Mouse (Mus musculus): ENCODE results near the gene Pusl1. TPM values are rescaled to one million over a fixed set of nuclear protein-coding genes. Genes with fewer than 3 reads are reported as not detected.

Gene Pusl1
- 51.8 and 55.9 TPM in 2 replicates for polyA plus RNA-seq (2015; fragmentation: Nextera tagmentation; extraction: Ambion mirVana)

- H3K4me3 ChIP-seq = peak within 1 kb of the TSS; percentile 88
- 0% methylated on average over 52 of the region's 52 CpGs for WGBS
- peaks cover 44% of the 10 kb centered on the region for H3K4me1 ChIP-seq
- no peaks in the 10 kb centered on the region for H3K9me3 ChIP-seq
- H3K36me3 ChIP-seq = peaks cover 45% of the 10 kb centered on the region
- H3K4me2 ChIP-seq (replicated peaks) = peak within 1 kb of the TSS; percentile 97
- H3K27me3 ChIP-seq = no peaks in the 10 kb centered on the region
- peak within 1 kb of the TSS; percentile 87 for H3K9ac ChIP-seq
- ATAC-seq (ENCODE audit: low FRiP score, low read depth) = peak; percentile 90
- peak within 1 kb of the TSS; percentile 92 for H3K27ac ChIP-seq
These were observed at the start of gene Pusl1, which contains the start of gene Acap3 for GRCm38 (mm10) chr4:155891551-155892001. Gene Pusl1, minus strand, starts transcription at chr4:155891781. Gene Acap3, plus strand, starts transcription at chr4:155891822.

- Histone ChIP-seq H3K9me3 (no peaks in the 10 kb centered on the region), H3K9ac (no peak overlapping the region), H3K27me3 (no peaks in the 10 kb centered on the region; the same call in 1 of the 2 replicates), H3K4me1 (no peaks in the 10 kb centered on the region), H3K36me3 (no peaks in the 10 kb centered on the region), H3K27ac (no peak overlapping the region), H3K4me3 (no peak overlapping the region), H3K4me2 (replicated peaks) (no peak overlapping the region)
- no peak for ATAC-seq (ENCODE audit: low FRiP score, low read depth)
- WGBS = 62% methylated on average over 1 of the region's 1 CpGs
These were observed 40.5 kb upstream of the Pusl1 start for GRCm38 (mm10) chr4:155932031-155932430.

- 84% methylated on average over 4 of the region's 4 CpGs for WGBS
- Histone ChIP-seq H3K4me3 (no peak overlapping the region), H3K36me3 (peaks cover 32% of the 10 kb centered on the region), H3K9ac (no peak overlapping the region), H3K27me3 (no peaks in the 10 kb centered on the region), H3K4me1 (no peaks in the 10 kb centered on the region), H3K9me3 (no peaks in the 10 kb centered on the region), H3K27ac (no peak overlapping the region), H3K4me2 (replicated peaks) (no peak overlapping the region)
- no peak for ATAC-seq (ENCODE audit: low FRiP score, low read depth)
These were observed 17.2 kb upstream of the Pusl1 start for GRCm38 (mm10) chr4:155908751-155909150.

GRCm38 (mm10) chr4:155908281-155908680, 16.7 kb upstream of the Pusl1 start:
- ATAC-seq (ENCODE audit: low FRiP score, low read depth) = no peak
- no peak overlapping the region for H3K4me3 ChIP-seq
- WGBS = 82% methylated on average over 7 of the region's 7 CpGs

GRCm38 (mm10) chr4:155907003-155907402, 15.4 kb upstream of the Pusl1 start:
- no peaks in the 10 kb centered on the region for H3K9me3 ChIP-seq
- H3K4me2 ChIP-seq (replicated peaks) = no peak overlapping the region
- no peak overlapping the region for H3K27ac ChIP-seq
- no peaks in the 10 kb centered on the region for H3K27me3 ChIP-seq
- H3K4me1 ChIP-seq = no peaks in the 10 kb centered on the region
- peaks cover 49% of the 10 kb centered on the region for H3K36me3 ChIP-seq
- ATAC-seq (ENCODE audit: low FRiP score, low read depth) = no peak
- H3K9ac ChIP-seq = no peak overlapping the region
- 80% methylated on average over 11 of the region's 11 CpGs for WGBS
- no peak overlapping the region for H3K4me3 ChIP-seq

More at GRCm38 (mm10) chr4:155908281-155908680, 16.7 kb upstream of the Pusl1 start:
- H3K36me3 ChIP-seq = peaks cover 36% of the 10 kb centered on the region
- no peak overlapping the region for H3K27ac ChIP-seq
- H3K4me1 ChIP-seq = no peaks in the 10 kb centered on the region
- no peaks in the 10 kb centered on the region for H3K9me3 ChIP-seq
- H3K4me2 ChIP-seq (replicated peaks) = no peak overlapping the region
- no peak overlapping the region for H3K9ac ChIP-seq
- H3K27me3 ChIP-seq = no peaks in the 10 kb centered on the region

- Histone ChIP-seq H3K27me3 (no peaks in the 10 kb centered on the region), H3K36me3 (peaks cover 58% of the 10 kb centered on the region), H3K4me1 (no peaks in the 10 kb centered on the region), H3K4me3 (no peak overlapping the region), H3K27ac (no peak overlapping the region), H3K9me3 (no peaks in the 10 kb centered on the region), H3K4me2 (replicated peaks) (no peak overlapping the region), H3K9ac (no peak overlapping the region; the same call in 1 of the 2 replicates)
- 77% methylated on average over 9 of the region's 9 CpGs for WGBS
- no peak for ATAC-seq (ENCODE audit: low FRiP score, low read depth)
These were observed 14.5 kb upstream of the Pusl1 start for GRCm38 (mm10) chr4:155906125-155906524.

GRCm38 (mm10) chr4:155905634-155906033, 14.1 kb upstream of the Pusl1 start:
- no peaks in the 10 kb centered on the region for H3K27me3 ChIP-seq
- ATAC-seq (ENCODE audit: low FRiP score, low read depth) = no peak
- H3K4me2 ChIP-seq (replicated peaks) = no peak overlapping the region
- no peaks in the 10 kb centered on the region for H3K4me1 ChIP-seq
- H3K36me3 ChIP-seq = peaks cover 63% of the 10 kb centered on the region
- H3K9me3 ChIP-seq = no peaks in the 10 kb centered on the region
- no peak overlapping the region; the same call in 1 of the 2 replicates for H3K9ac ChIP-seq
- H3K27ac ChIP-seq = no peak overlapping the region
- 92% methylated on average over 13 of the region's 13 CpGs for WGBS
- H3K4me3 ChIP-seq = no peak overlapping the region

- Histone ChIP-seq H3K27ac (no peak overlapping the region), H3K4me1 (no peaks in the 10 kb centered on the region), H3K9ac (no peak overlapping the region), H3K36me3 (peaks cover 73% of the 10 kb centered on the region), H3K27me3 (no peaks in the 10 kb centered on the region), H3K9me3 (no peaks in the 10 kb centered on the region), H3K4me3 (no peak overlapping the region), H3K4me2 (replicated peaks) (no peak overlapping the region)
- 89% methylated on average over 13 of the region's 13 CpGs for WGBS
- no peak for ATAC-seq (ENCODE audit: low FRiP score, low read depth)
These were observed 12.9 kb upstream of the Pusl1 start for GRCm38 (mm10) chr4:155904318-155905102.

- 93% methylated on average over 13 of the region's 13 CpGs for WGBS
- Histone ChIP-seq H3K27ac (no peak overlapping the region), H3K27me3 (no peaks in the 10 kb centered on the region), H3K9me3 (no peaks in the 10 kb centered on the region), H3K4me3 (no peak overlapping the region), H3K4me2 (replicated peaks) (no peak overlapping the region), H3K36me3 (peaks cover 85% of the 10 kb centered on the region), H3K9ac (no peak overlapping the region), H3K4me1 (no peaks in the 10 kb centered on the region)
- ATAC-seq (ENCODE audit: low FRiP score, low read depth) = no peak
These were observed 11.7 kb upstream of the Pusl1 start for GRCm38 (mm10) chr4:155903246-155903645.

GRCm38 (mm10) chr4:155901205-155901604, 9.6 kb upstream of the Pusl1 start:
- 80% methylated on average over 3 of the region's 3 CpGs for WGBS
- H3K4me3 ChIP-seq = no peak overlapping the region
- peaks cover 90% of the 10 kb centered on the region for H3K36me3 ChIP-seq
- no peak overlapping the region for H3K4me2 ChIP-seq (replicated peaks)
- H3K4me1 ChIP-seq = no peaks in the 10 kb centered on the region
- no peaks in the 10 kb centered on the region for H3K27me3 ChIP-seq
- H3K27ac ChIP-seq = no peak overlapping the region
- no peak overlapping the region for H3K9ac ChIP-seq
- no peaks in the 10 kb centered on the region for H3K9me3 ChIP-seq
- ATAC-seq (ENCODE audit: low FRiP score, low read depth) = no peak

- no peaks in the 10 kb centered on the region for H3K27me3 ChIP-seq
- no peak overlapping the region for H3K27ac ChIP-seq
- 94% methylated on average over 7 of the region's 7 CpGs for WGBS
- no peak overlapping the region for H3K9ac ChIP-seq
- H3K36me3 ChIP-seq = peaks cover 81% of the 10 kb centered on the region
- no peaks in the 10 kb centered on the region for H3K9me3 ChIP-seq
- no peak for ATAC-seq (ENCODE audit: low FRiP score, low read depth)
- no peak overlapping the region for H3K4me2 ChIP-seq (replicated peaks)
- H3K4me3 ChIP-seq = no peak overlapping the region
- H3K4me1 ChIP-seq = peaks cover 13% of the 10 kb centered on the region
These were observed 7.8 kb upstream of the Pusl1 start for GRCm38 (mm10) chr4:155899355-155899754.

- WGBS = 93% methylated on average over 2 of the region's 2 CpGs
- Histone ChIP-seq H3K9me3 (no peaks in the 10 kb centered on the region), H3K9ac (no peak overlapping the region), H3K4me1 (peaks cover 23% of the 10 kb centered on the region), H3K27me3 (no peaks in the 10 kb centered on the region), H3K4me3 (no peak overlapping the region), H3K4me2 (replicated peaks) (no peak overlapping the region), H3K36me3 (peaks cover 71% of the 10 kb centered on the region), H3K27ac (no peak overlapping the region)
- no peak for ATAC-seq (ENCODE audit: low FRiP score, low read depth)
These were observed 6.7 kb upstream of the Pusl1 start for GRCm38 (mm10) chr4:155898318-155898717.

Measured in limb, embryonic 13.5 days (tissue).